Mouse (Mus musculus) C2C12 (cell line): ENCODE results near the gene Gm45837. TPM values are rescaled to one million over a fixed set of nuclear protein-coding genes. Genes with fewer than 3 reads are reported as not detected.
"Not testable (repeated sequence)": the region's sequence is repeated elsewhere in the genome, so short reads cannot be mapped to it uniquely, and the experiment has no call there.

Experiments used
- H3K27me3 ChIP-seq: one replicate; pipeline ENCODE4 v1.6.1; 2011; ENCODE audit not compliant: control insufficient read depth, insufficient read depth, insufficient read length
- H3K36me3 ChIP-seq: one replicate; pipeline ENCODE4 v1.6.1; 2011; ENCODE audit not compliant: control insufficient read depth, insufficient read depth
- H3K4me3 ChIP-seq: one replicate; pipeline ENCODE4 v1.5.1; 2011; ENCODE audit warnings: mild to moderate bottlenecking, control low read depth; ENCODE audit not compliant: poor library complexity, insufficient read depth, severe bottlenecking
- H3K79me2 ChIP-seq: one replicate; pipeline ENCODE4 v1.6.1; 2011; ENCODE audit not compliant: control insufficient read depth, insufficient read depth
- H3K79me3 ChIP-seq: one replicate; pipeline ENCODE4 v1.6.1; 2011; ENCODE audit warnings: low read depth, control low read depth
- H3ac ChIP-seq: one replicate; pipeline ENCODE3; 2011; ENCODE audit warnings: low read depth; ENCODE audit not compliant: control insufficient read depth, insufficient read length
- CEBPB ChIP-seq: IDR thresholded peaks from one replicate; pipeline ENCODE4 v1.6.1; 2011; ENCODE audit warnings: low read depth, mild to moderate bottlenecking, control low read depth, moderate library complexity
- CTCF ChIP-seq: IDR thresholded peaks from one replicate; pipeline ENCODE4 v1.5.1; 2011; ENCODE audit not compliant: control insufficient read depth, insufficient read depth, insufficient read length
- FOSL1 ChIP-seq: IDR thresholded peaks from one replicate; pipeline ENCODE4 v1.8.0; 2011; ENCODE audit warnings: mild to moderate bottlenecking, low read length; ENCODE audit not compliant: poor library complexity, insufficient read depth, severe bottlenecking
- MAX ChIP-seq: IDR thresholded peaks from one replicate; pipeline ENCODE4 v1.6.1; 2011; ENCODE audit warnings: mild to moderate bottlenecking, control low read depth
- MYOD1 ChIP-seq: IDR thresholded peaks from one replicate; pipeline ENCODE4 v1.6.1; 2011; ENCODE audit warnings: low read depth; ENCODE audit not compliant: control insufficient read depth, insufficient read length
- MYOG ChIP-seq: IDR thresholded peaks from one replicate; pipeline ENCODE4 v1.6.1; 2011; ENCODE audit not compliant: control insufficient read depth, insufficient read length; ENCODE audit errors: extremely low read depth
- USF1 ChIP-seq: IDR thresholded peaks from one replicate; pipeline ENCODE4 v1.6.1; 2011; ENCODE audit warnings: low read depth, mild to moderate bottlenecking, control low read depth, moderate library complexity
- microRNA-seq: library from miRNA; unstranded; fragments of <30 nt; microRNA quantifications from one replicate; pipeline ENCODE4, GENCODE M21; 2019; ENCODE audit warnings: borderline microRNAs expressed
- polyA plus RNA-seq: library from polyadenylated mRNA; unstranded; fragments of >200 nt; fragmentation: generic; extraction: Trizol; gene quantifications from one replicate; pipeline ENCODE4 v1.2.1, GENCODE M21; 2012; ENCODE audit warnings: missing spikeins

Gm45837 gene
- polyA plus RNA-seq, 1 experiment = not detected

- H3K4me3 ChIP-seq = no peak overlapping the region
- H3K79me3 ChIP-seq = no peaks in the 10 kb centered on the region
- no peaks in the 10 kb centered on the region for H3K36me3 ChIP-seq
- H3K27me3 ChIP-seq = peaks cover 4% of the 10 kb centered on the region
- H3ac ChIP-seq = no peak overlapping the region
- TF ChIP-seq CTCF (no peak), CEBPB (no peak), MAX (no peak), USF1 (no peak), MYOG (no peak), FOSL1 (no peak), MYOD1 (no peak)
- no peaks in the 10 kb centered on the region for H3K79me2 ChIP-seq
Measured at GRCm38 (mm10) chr7:101557391-101557790, 146.7 kb downstream of the Gm45837 start.

- not testable (repeated sequence) for H3K36me3 ChIP-seq, H3K4me3 ChIP-seq, H3ac ChIP-seq, H3K79me2 ChIP-seq, H3K79me3 ChIP-seq
- H3K27me3 ChIP-seq = peaks cover 14% of the 10 kb centered on the region
Measured at GRCm38 (mm10) chr7:101559393-101559792, 148.7 kb downstream of the Gm45837 start.

Small RNAs within 50 kb of the gene (microRNA-seq; reads per million reads assigned to microRNA genes)
- 368 reads per million, percentile 82 among the genes with 10 or more reads in this experiment for gene Mir139

Other genes starting within 250 kb of the Gm45837 start
- 8.3 TPM for gene Atg16l2, start 108.6 kb upstream of the Gm45837 start, polyA plus RNA-seq
- gene Stard10, start 93.8 kb upstream of the Gm45837 start, polyA plus RNA-seq = 10.9 TPM
- gene Arap1, start 62.8 kb upstream of the Gm45837 start, polyA plus RNA-seq = 21.6 TPM
- gene Pde2a, start 10.8 kb downstream of the Gm45837 start, polyA plus RNA-seq = 2.9 TPM
- gene Art2b, start 174.7 kb downstream of the Gm45837 start, polyA plus RNA-seq = not detected